15 mouse cellular contexts compared by ENCODE assay signal in the genomic region with DNA sequence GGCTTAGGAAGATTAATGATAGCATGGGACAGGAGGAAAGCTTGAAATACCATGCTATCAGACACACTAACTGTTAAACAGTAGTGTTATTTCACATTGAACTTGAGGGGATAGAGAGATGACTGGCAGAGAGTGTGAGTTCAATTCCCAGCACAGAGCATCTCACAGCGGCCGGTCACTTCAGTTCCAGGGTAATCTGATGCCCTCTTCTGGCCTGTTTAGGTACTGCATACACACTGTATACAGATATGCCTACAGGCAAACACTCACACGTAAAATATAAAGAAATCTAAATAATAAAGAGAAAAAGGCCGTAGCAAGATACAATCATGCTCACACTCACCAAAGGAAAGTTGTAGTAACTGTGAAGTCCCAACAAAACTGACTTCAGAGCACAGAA.
DNase-seq lines count a peak whose midpoint lies in the region; ATAC-seq and TF ChIP-seq lines count a peak whose summit lies in the region.
"Had no signal": no experiment of that assay in that cellular context is flagged by ENCODE, and none has a peak within 500 bp of the region (broad histone marks: within the 10 kb centered on the region; RNA-seq: fewer than 3 reads in every experiment).

No protein-coding gene starts in this region.

- H3K9ac ChIP-seq in kidney, postnatal 0 days (ENCODE audit: low read depth, low read length) = no peak overlapping the region
- no peak overlapping the region for H3K9ac ChIP-seq in neural tube, embryonic 15.5 days (replicated peaks)
- H3K9ac ChIP-seq: embryonic facial prominence, embryonic 15.5 days; forebrain, embryonic 15.5 days; liver, embryonic 15.5 days had no signal

- H3K9me3 ChIP-seq in kidney, postnatal 0 days (replicated peaks; ENCODE audit: low read length) = no peaks in the 10 kb centered on the region
- H3K9me3 ChIP-seq in neural tube, embryonic 15.5 days (replicated peaks) = no peaks in the 10 kb centered on the region
- H3K9me3 ChIP-seq: embryonic facial prominence, embryonic 15.5 days; forebrain, embryonic 15.5 days; liver, embryonic 15.5 days had no signal

- H3K4me2 ChIP-seq in kidney, postnatal 0 days (ENCODE audit: low read length) = no peak overlapping the region
- H3K4me2 ChIP-seq in neural tube, embryonic 15.5 days = no peak overlapping the region
- H3K4me2 ChIP-seq: embryonic facial prominence, embryonic 15.5 days; forebrain, embryonic 15.5 days; liver, embryonic 15.5 days had no signal

- DNase-seq in embryo, embryonic 10 days (ENCODE audit: low spot score) = peak; percentile 33
- no peak for DNase-seq in embryo, embryonic 9.5 days (ENCODE audit: extremely low spot score)
- no peak for DNase-seq in kidney, postnatal 0 days (ENCODE audit: low spot score)
- DNase-seq in kidney, postnatal 4 days = no peak
- DNase-seq in retina, embryonic 14.5 days (ENCODE audit: low spot score) = peak; percentile 12
- no peak for DNase-seq in retina, postnatal 1 day
- DNase-seq: adrenal gland, adult 2 months; gastrocnemius, postnatal 14 days; right cerebral cortex, postnatal 14 days had no signal

- peak; percentile 44 for TF ChIP-seq CTCF in kidney, postnatal 0 days (IDR thresholded peaks at IDR 0.05; ENCODE audit: low read depth)

- H3K27ac ChIP-seq in kidney, postnatal 0 days = no peak overlapping the region
- H3K27ac ChIP-seq in neural tube, embryonic 15.5 days (replicated peaks) = no peak overlapping the region
- H3K27ac ChIP-seq: embryonic facial prominence, embryonic 15.5 days; forebrain, embryonic 15.5 days; liver, embryonic 15.5 days had no signal

- H3K4me3 ChIP-seq in kidney, postnatal 0 days (replicated peaks; ENCODE audit: low read depth, low read length) = no peak overlapping the region
- H3K4me3 ChIP-seq in neural tube, embryonic 15.5 days (replicated peaks) = no peak overlapping the region
- H3K4me3 ChIP-seq: embryonic facial prominence, embryonic 15.5 days; forebrain, embryonic 15.5 days; liver, embryonic 15.5 days had no signal

- WGBS in kidney, postnatal 0 days = 82% methylated on average over 4 of the region's 4 CpGs
- WGBS in neural tube, embryonic 15.5 days = 82% methylated on average over 4 of the region's 4 CpGs

- H3K27me3 ChIP-seq in kidney, postnatal 0 days (ENCODE audit: insufficient read depth, low read length) = no peaks in the 10 kb centered on the region
- H3K27me3 ChIP-seq in neural tube, embryonic 15.5 days (replicated peaks) = no peaks in the 10 kb centered on the region
- H3K27me3 ChIP-seq: embryonic facial prominence, embryonic 15.5 days; forebrain, embryonic 15.5 days; liver, embryonic 15.5 days had no signal

- no peak for ATAC-seq in kidney, postnatal 0 days (replicated peaks; ENCODE audit: low FRiP score, low read depth)
- no peak for ATAC-seq in neural tube, embryonic 15.5 days (ENCODE audit: low FRiP score)
- ATAC-seq in frontal cortex, adult (ENCODE audit: low TSS enrichment) = no peak
- ATAC-seq: forebrain, embryonic 15.5 days; hindbrain, embryonic 16.5 days had no signal

- no peaks in the 10 kb centered on the region for H3K36me3 ChIP-seq in kidney, postnatal 0 days (ENCODE audit: insufficient read depth, low read length)
- no peaks in the 10 kb centered on the region for H3K36me3 ChIP-seq in neural tube, embryonic 15.5 days
- H3K36me3 ChIP-seq: embryonic facial prominence, embryonic 15.5 days; forebrain, embryonic 15.5 days; liver, embryonic 15.5 days had no signal

- no peaks in the 10 kb centered on the region for H3K4me1 ChIP-seq in kidney, postnatal 0 days (replicated peaks; ENCODE audit: insufficient read depth, low read length)
- no peaks in the 10 kb centered on the region for H3K4me1 ChIP-seq in neural tube, embryonic 15.5 days
- H3K4me1 ChIP-seq: embryonic facial prominence, embryonic 15.5 days; forebrain, embryonic 15.5 days; liver, embryonic 15.5 days had no signal

Comparison
In these comparisons a context has a peak if more than half of its experiments do, and no peak if none do; other contexts are left out.
1. DNase-seq: peak in embryo, embryonic 10 days (single experiment) and retina, embryonic 14.5 days (single experiment); none in embryo, embryonic 9.5 days (single experiment), kidney, postnatal 0 days (single experiment), kidney, postnatal 4 days (0 of 2) and retina, postnatal 1 day (single experiment).